Mouse (Mus musculus): ENCODE measurements around the gene Zfp831.

- TF ChIP-seq TAL1 (conservative IDR thresholded peaks at IDR 0.05; ENCODE audit: low read depth, low read length), result no peak
- no peak for TF ChIP-seq CTCF (IDR thresholded peaks at IDR 0.05; ENCODE audit: low read depth, low read length)
- TF ChIP-seq GATA1 (IDR thresholded peaks at IDR 0.05; ENCODE audit: borderline replicate concordance, low read length), result no peak
- no peak for TF ChIP-seq POLR2AphosphoS5 (IDR thresholded peaks at IDR 0.05; ENCODE audit: insufficient replicate concordance, low read depth, low read length)
- TF ChIP-seq GATA2 (IDR thresholded peaks at IDR 0.05; ENCODE audit: borderline replicate concordance, low read depth, low read length), result no peak
Observed at GRCm38 (mm10) chr2:174605442-174606087, 37.8 kb upstream of the Zfp831 start.

All from G1E (cell line).